Mouse (Mus musculus): Measurements from ENCODE around the gene Rel. TPM values are rescaled to one million over a fixed set of nuclear protein-coding genes. Genes with fewer than 3 reads are reported as not detected.
A peak's percentile ranks its signal among the peaks of the same experiment; 100 is the strongest.
"Not testable (repeated sequence)": the region's sequence is repeated elsewhere in the genome, so short reads cannot be mapped to it uniquely, and the experiment has no call there.

Rel gene
- polyA plus RNA-seq (2016; fragmentation: Nextera tagmentation; extraction: Ambion mirVana): 0.83 and 0.93 TPM in 2 replicates

- Histone ChIP-seq H3K27ac (peak within 1 kb of the TSS; percentile 88), H3K4me3 (replicated peaks) (peak within 1 kb of the TSS; percentile 69), H3K36me3 (no peaks in the 10 kb centered on the region), H3K9me3 (0 out of 2 replicates have a peak, but pooled peaks cover 3% of the 10 kb centered on the region), H3K9ac (replicated peaks) (peak within 1 kb of the TSS; percentile 75), H3K27me3 (0 out of 2 replicates have a peak, but pooled peaks cover 3% of the 10 kb centered on the region), H3K4me1 (replicated peaks) (0 out of 2 replicates have a peak, but pooled peaks cover 3% of the 10 kb centered on the region), H3K4me2 (peak within 1 kb of the TSS; percentile 78)
- ATAC-seq (ENCODE audit: insufficient number of reproducible peaks, insufficient read depth, low FRiP score, low TSS enrichment, low read depth): peak; percentile 94
- under 1% methylated on average over 82 of the region's 88 CpGs for WGBS
Measured at GRCm38 (mm10) chr11:23770760-23771506, at the start of gene Rel. Gene Rel (minus strand): TSS chr11:23770970.

DNA sequence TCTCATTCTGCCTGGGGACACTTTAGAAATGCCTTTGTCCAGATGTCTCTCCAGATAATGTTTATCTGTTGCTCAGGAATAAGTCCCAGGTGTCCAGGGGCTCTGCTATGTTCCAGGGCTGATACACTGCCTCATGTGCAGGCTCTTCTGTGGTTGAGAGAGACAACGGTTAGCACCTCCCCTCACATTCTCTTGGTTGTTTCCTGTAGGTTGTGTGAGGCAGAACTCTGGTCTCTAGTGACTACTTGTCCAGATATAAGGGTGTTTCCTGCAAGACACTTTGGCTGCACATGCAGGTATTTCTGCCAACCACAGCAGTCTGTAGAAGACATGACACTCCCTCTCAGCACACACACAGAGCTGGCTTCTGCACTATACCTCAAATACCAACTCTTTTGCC, 48.0 kb upstream of the Rel start:
- 75% methylated on average over 1 of the region's 1 CpGs for WGBS
- Histone ChIP-seq H3K27ac (no peak overlapping the region), H3K9me3 (0 out of 2 replicates have a peak, but pooled peaks cover 6% of the 10 kb centered on the region), H3K4me1 (replicated peaks) (no peaks in the 10 kb centered on the region), H3K36me3 (no peaks in the 10 kb centered on the region), H3K27me3 (no peaks in the 10 kb centered on the region), H3K9ac (replicated peaks) (no peak overlapping the region), H3K4me2 (no peak overlapping the region), H3K4me3 (replicated peaks) (no peak overlapping the region)
- ATAC-seq (ENCODE audit: insufficient number of reproducible peaks, insufficient read depth, low FRiP score, low TSS enrichment, low read depth): no peak

- H3K27ac ChIP-seq: no peak overlapping the region
- H3K4me2 ChIP-seq: no peak overlapping the region
- no peak overlapping the region for H3K4me3 ChIP-seq (replicated peaks)
- no peaks in the 10 kb centered on the region for H3K27me3 ChIP-seq
- no peaks in the 10 kb centered on the region for H3K36me3 ChIP-seq
- ATAC-seq (ENCODE audit: insufficient number of reproducible peaks, insufficient read depth, low FRiP score, low TSS enrichment, low read depth): no peak
- no peaks in the 10 kb centered on the region for H3K9me3 ChIP-seq
- H3K4me1 ChIP-seq (replicated peaks): no peaks in the 10 kb centered on the region
- WGBS: 54% methylated on average over 2 of the region's 2 CpGs
- H3K9ac ChIP-seq (replicated peaks): no peak overlapping the region
Measured at GRCm38 (mm10) chr11:23810741-23811140, 40.0 kb upstream of the Rel start.

DNA sequence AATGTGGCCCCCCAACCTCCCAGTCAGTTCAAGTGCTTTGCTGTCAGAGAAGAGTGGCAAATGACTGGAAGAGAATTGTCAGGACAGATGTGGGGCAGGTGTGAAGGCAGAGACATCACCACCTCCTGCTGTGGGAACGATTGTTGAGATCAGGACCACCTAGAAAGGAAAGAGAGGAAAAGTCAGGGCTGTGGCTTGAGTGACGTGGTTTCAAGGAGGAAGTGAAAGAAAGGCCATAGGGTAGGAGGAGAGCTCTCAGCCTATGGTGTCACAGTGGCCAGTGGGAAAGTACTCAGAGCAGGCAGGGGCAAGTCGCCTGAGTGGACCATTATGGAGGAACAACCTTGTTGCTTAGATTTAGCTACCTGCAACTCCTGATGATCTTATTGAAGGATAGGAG, 34.9 kb upstream of the Rel start:
- no peak overlapping the region for H3K4me2 ChIP-seq
- ATAC-seq (ENCODE audit: insufficient number of reproducible peaks, insufficient read depth, low FRiP score, low TSS enrichment, low read depth): no peak

DNA sequence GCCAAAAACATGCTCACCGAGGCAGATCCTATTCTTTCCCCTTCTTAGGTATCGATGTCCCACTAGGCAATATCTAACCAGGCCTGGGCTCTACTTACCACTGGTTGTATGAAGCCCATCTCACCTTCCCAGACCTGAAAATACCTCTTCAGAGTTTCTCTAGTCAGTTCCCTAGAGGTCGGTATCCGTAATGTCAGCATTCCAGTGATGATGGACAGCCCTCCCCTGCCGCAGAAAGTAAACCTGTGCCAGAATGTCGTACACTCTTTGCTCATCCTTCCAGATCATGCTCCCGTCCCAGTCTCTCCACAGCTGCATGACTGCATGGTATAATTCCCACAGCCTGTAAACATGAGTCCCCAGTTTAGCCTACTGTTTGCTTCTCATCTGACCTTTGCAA, 32.4 kb upstream of the Rel start:
- no peak overlapping the region for H3K4me3 ChIP-seq (replicated peaks)
- H3K36me3 ChIP-seq: no peaks in the 10 kb centered on the region
- no peak overlapping the region for H3K27ac ChIP-seq
- 88% methylated on average over 7 of the region's 7 CpGs for WGBS
- no peaks in the 10 kb centered on the region for H3K9me3 ChIP-seq
- no peaks in the 10 kb centered on the region for H3K4me1 ChIP-seq (replicated peaks)
- no peaks in the 10 kb centered on the region for H3K27me3 ChIP-seq
- no peak overlapping the region for H3K9ac ChIP-seq (replicated peaks)
- no peak overlapping the region for H3K4me2 ChIP-seq
- no peak for ATAC-seq (ENCODE audit: insufficient number of reproducible peaks, insufficient read depth, low FRiP score, low TSS enrichment, low read depth)

More for the DNA sequence above, 34.9 kb upstream of the Rel start:
- Histone ChIP-seq H3K9ac (replicated peaks) (no peak overlapping the region), H3K27me3 (no peaks in the 10 kb centered on the region), H3K27ac (no peak overlapping the region), H3K9me3 (no peaks in the 10 kb centered on the region), H3K36me3 (no peaks in the 10 kb centered on the region), H3K4me1 (replicated peaks) (no peaks in the 10 kb centered on the region), H3K4me3 (replicated peaks) (no peak overlapping the region)
- WGBS: 63% methylated on average over 3 of the region's 3 CpGs

GRCm38 (mm10) chr11:23802256-23802655, 31.5 kb upstream of the Rel start:
- Histone ChIP-seq H3K4me3 (replicated peaks) (no peak overlapping the region), H3K36me3 (no peaks in the 10 kb centered on the region), H3K9me3 (no peaks in the 10 kb centered on the region), H3K4me1 (replicated peaks) (no peaks in the 10 kb centered on the region), H3K27me3 (no peaks in the 10 kb centered on the region), H3K9ac (replicated peaks) (no peak overlapping the region), H3K27ac (no peak overlapping the region), H3K4me2 (no peak overlapping the region)
- 95% methylated on average over 1 of the region's 1 CpGs for WGBS
- no peak for ATAC-seq (ENCODE audit: insufficient number of reproducible peaks, insufficient read depth, low FRiP score, low TSS enrichment, low read depth)

GRCm38 (mm10) chr11:23801851-23802250, 31.1 kb upstream of the Rel start:
- no peaks in the 10 kb centered on the region for H3K9me3 ChIP-seq
- WGBS: 77% methylated on average over 7 of the region's 7 CpGs

GRCm38 (mm10) chr11:23783677-23784076, 12.9 kb upstream of the Rel start:
- not testable (repeated sequence) for H3K4me2 ChIP-seq; H3K27ac ChIP-seq; H3K9ac ChIP-seq (replicated peaks); H3K4me3 ChIP-seq (replicated peaks); H3K36me3 ChIP-seq; H3K9me3 ChIP-seq; H3K4me1 ChIP-seq (replicated peaks); ATAC-seq (ENCODE audit: insufficient number of reproducible peaks, insufficient read depth, low FRiP score, low TSS enrichment, low read depth); H3K27me3 ChIP-seq
- WGBS: 86% methylated on average over 5 of the region's 5 CpGs

More at GRCm38 (mm10) chr11:23801851-23802250, 31.1 kb upstream of the Rel start:
- no peak overlapping the region for H3K27ac ChIP-seq
- H3K4me2 ChIP-seq: no peak overlapping the region
- ATAC-seq (ENCODE audit: insufficient number of reproducible peaks, insufficient read depth, low FRiP score, low TSS enrichment, low read depth): no peak
- no peaks in the 10 kb centered on the region for H3K27me3 ChIP-seq
- H3K4me3 ChIP-seq (replicated peaks): no peak overlapping the region
- no peaks in the 10 kb centered on the region for H3K4me1 ChIP-seq (replicated peaks)
- no peak overlapping the region for H3K9ac ChIP-seq (replicated peaks)
- H3K36me3 ChIP-seq: no peaks in the 10 kb centered on the region

GRCm38 (mm10) chr11:23783085-23783484, 12.3 kb upstream of the Rel start:
- Histone ChIP-seq H3K4me1 (replicated peaks) (no peaks in the 10 kb centered on the region), H3K9ac (replicated peaks) (no peak overlapping the region), H3K27ac (no peak overlapping the region), H3K9me3 (no peaks in the 10 kb centered on the region), H3K27me3 (no peaks in the 10 kb centered on the region), H3K4me2 (no peak overlapping the region), H3K4me3 (replicated peaks) (no peak overlapping the region), H3K36me3 (no peaks in the 10 kb centered on the region)
- 86% methylated on average over 5 of the region's 5 CpGs for WGBS
- ATAC-seq (ENCODE audit: insufficient number of reproducible peaks, insufficient read depth, low FRiP score, low TSS enrichment, low read depth): no peak

DNA sequence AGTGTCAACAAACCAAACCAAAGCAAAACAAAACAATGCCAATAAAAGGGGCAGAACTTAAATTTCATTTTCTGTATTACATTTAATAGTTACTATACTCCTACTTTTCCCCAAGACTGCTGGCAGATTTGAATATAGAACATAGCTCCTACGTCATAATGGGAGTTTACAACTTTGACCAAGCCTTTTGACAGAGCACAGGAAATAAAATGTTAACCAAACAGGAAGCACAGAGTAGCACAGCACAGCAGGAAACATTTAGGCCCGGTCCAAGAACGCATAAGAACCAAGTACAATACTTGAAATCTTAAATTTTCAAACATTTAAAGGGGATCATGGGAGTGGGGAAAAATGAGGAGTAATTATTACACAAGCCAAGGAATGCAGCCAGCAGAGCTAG, 11.3 kb upstream of the Rel start:
- H3K27me3 ChIP-seq: no peaks in the 10 kb centered on the region
- 62% methylated on average over 3 of the region's 3 CpGs for WGBS
- no peak overlapping the region for H3K27ac ChIP-seq
- no peak overlapping the region for H3K4me3 ChIP-seq (replicated peaks)
- ATAC-seq (ENCODE audit: insufficient number of reproducible peaks, insufficient read depth, low FRiP score, low TSS enrichment, low read depth): no peak
- H3K9ac ChIP-seq (replicated peaks): no peak overlapping the region
- no peak overlapping the region for H3K4me2 ChIP-seq
- H3K36me3 ChIP-seq: no peaks in the 10 kb centered on the region
- no peaks in the 10 kb centered on the region for H3K4me1 ChIP-seq (replicated peaks)
- H3K9me3 ChIP-seq: no peaks in the 10 kb centered on the region

GRCm38 (mm10) chr11:23778787-23779201, 8.0 kb upstream of the Rel start:
- WGBS: 81% methylated on average over 8 of the region's 8 CpGs
- no peak for ATAC-seq (ENCODE audit: insufficient number of reproducible peaks, insufficient read depth, low FRiP score, low TSS enrichment, low read depth)
- H3K9me3 ChIP-seq: 0 out of 2 replicates have a peak, but pooled peaks cover 2% of the 10 kb centered on the region

More at GRCm38 (mm10) chr11:23778787-23779201, 8.0 kb upstream of the Rel start:
- Histone ChIP-seq H3K27ac (no peak overlapping the region), H3K9ac (replicated peaks) (no peak overlapping the region), H3K4me3 (replicated peaks) (no peak overlapping the region), H3K4me1 (replicated peaks) (no peaks in the 10 kb centered on the region), H3K27me3 (no peaks in the 10 kb centered on the region), H3K4me2 (no peak overlapping the region), H3K36me3 (no peaks in the 10 kb centered on the region)

Measured in limb, embryonic 12.5 days (tissue).